14 mouse cellular contexts compared by ENCODE assay signal in the genomic region with DNA sequence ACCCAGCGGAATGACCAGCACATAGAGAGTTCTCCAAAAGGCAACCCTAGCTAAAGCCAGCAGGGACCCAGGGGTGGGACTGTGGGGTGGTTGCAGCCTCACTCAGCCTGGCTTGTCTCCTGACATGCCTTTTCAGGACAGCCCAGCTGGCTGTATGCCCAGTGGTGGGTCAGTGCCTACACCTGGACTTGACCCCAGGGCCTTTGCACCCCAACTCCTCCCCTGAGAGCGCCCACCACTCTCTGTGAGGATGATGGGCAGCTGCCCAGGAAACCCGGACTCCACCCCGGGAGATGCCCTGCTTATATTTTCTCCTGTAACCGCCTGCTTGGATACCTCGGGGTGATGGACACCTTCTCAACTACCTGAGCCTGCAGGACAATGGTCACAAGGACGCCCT. TPM values are rescaled to one million over a fixed set of nuclear protein-coding genes. Genes with fewer than 3 reads are reported as not detected.
DNase-seq lines count a peak whose midpoint lies in the region; ATAC-seq lines count a peak whose summit lies in the region.
"Had no signal": no experiment of that assay in that cellular context is flagged by ENCODE, and none has a peak within 500 bp of the region (broad histone marks: within the 10 kb centered on the region; RNA-seq: fewer than 3 reads in every experiment).

No protein-coding gene starts in this region.

- H3K27ac ChIP-seq in forebrain, embryonic 15.5 days (replicated peaks) = no peak overlapping the region
- no peak overlapping the region for H3K27ac ChIP-seq in midbrain, embryonic 10.5 days (replicated peaks)

- H3K4me2 ChIP-seq in forebrain, embryonic 15.5 days (replicated peaks) = peak overlapping the region; percentile 85

- H3K9ac ChIP-seq in forebrain, embryonic 15.5 days (replicated peaks) = peak overlapping the region; percentile 63

- peak overlapping the region; percentile 56 for H3K4me3 ChIP-seq in forebrain, embryonic 15.5 days
- H3K4me3 ChIP-seq in midbrain, embryonic 10.5 days = peak overlapping the region; percentile 62

- ATAC-seq in forebrain, embryonic 15.5 days (replicated peaks) = 0 out of 2 replicates have a peak, but pooled peaks have one; percentile 5
- ATAC-seq: Patski had no signal

- H3K4me1 ChIP-seq in forebrain, embryonic 15.5 days = peaks cover 30% of the 10 kb centered on the region
- H3K4me1 ChIP-seq in midbrain, embryonic 10.5 days = peaks cover 22% of the 10 kb centered on the region

- H3K36me3 ChIP-seq in forebrain, embryonic 15.5 days = no peaks in the 10 kb centered on the region
- no peaks in the 10 kb centered on the region for H3K36me3 ChIP-seq in midbrain, embryonic 10.5 days

- 77% methylated on average over 7 of the region's 7 CpGs for WGBS in forebrain, embryonic 15.5 days
- WGBS in midbrain, embryonic 10.5 days = 77% methylated on average over 7 of the region's 7 CpGs

- H3K9me3 ChIP-seq in forebrain, embryonic 15.5 days = no peaks in the 10 kb centered on the region
- no peaks in the 10 kb centered on the region for H3K9me3 ChIP-seq in midbrain, embryonic 10.5 days (replicated peaks)

- peak; percentile 34 to 55 for DNase-seq in cerebellum, adult 18-20 months
- DNase-seq in cerebellum, postnatal 4 days (ENCODE audit: low spot score in 2 of 2) = no peak
- peak; percentile 65 for DNase-seq in cerebellum, adult 9-11 months
- no peak for DNase-seq in midbrain, embryonic 10.5 days (ENCODE audit: low spot score)
- no peak for DNase-seq in gastrocnemius, postnatal 4 days (ENCODE audit: low spot score in 2 of 2)
- DNase-seq in kidney, adult 11 months = no peak
- DNase-seq in kidney, postnatal 25 days = no peak
- DNase-seq: heart, postnatal 10 days had no signal

- peaks cover 5% of the 10 kb centered on the region; the same call in 1 of the 2 replicates for H3K27me3 ChIP-seq in forebrain, embryonic 15.5 days
- H3K27me3 ChIP-seq in midbrain, embryonic 10.5 days (ENCODE audit: low read depth, poor library complexity, severe bottlenecking) = peaks cover 52% of the 10 kb centered on the region

RNA-seq across cellular contexts. Expression of a gene that starts 0.9 kb away (rescaled TPM):
- polyA plus RNA-seq in forebrain, embryonic 15.5 days (2015; fragmentation: Nextera tagmentation; extraction: Ambion mirVana) = 76.7 and 76.8 TPM in 2 replicates
- polyA plus RNA-seq in midbrain, embryonic 10.5 days (2016; fragmentation: Nextera tagmentation; extraction: Ambion mirVana) = 11.2 and 14.3 TPM in 2 replicates
- not detected for total RNA-seq in gastrocnemius, postnatal 4 days (2021)
- total RNA-seq: heart, postnatal 10 days; neutrophil, adult 5-6 weeks had no signal

RNA-seq across cellular contexts. Expression of a gene that starts 18.3 kb away (rescaled TPM):
- not detected in 2 replicates for polyA plus RNA-seq in forebrain, embryonic 15.5 days (2015; fragmentation: Nextera tagmentation; extraction: Ambion mirVana)
- polyA plus RNA-seq in midbrain, embryonic 10.5 days (2016; fragmentation: Nextera tagmentation; extraction: Ambion mirVana) = not detected in 2 replicates
- total RNA-seq in gastrocnemius, postnatal 4 days (2021) = not detected
- total RNA-seq: heart, postnatal 10 days; layer of hippocampus, adult 8-10 months; neutrophil, adult 5-6 weeks had no signal
- polyA plus RNA-seq: Patski; spleen, adult 2 months had no signal

RNA-seq across cellular contexts. Expression of a gene that starts 39.4 kb away (rescaled TPM):
- 3.7 and 4.3 TPM in 2 replicates for polyA plus RNA-seq in forebrain, embryonic 15.5 days (2015; fragmentation: Nextera tagmentation; extraction: Ambion mirVana)
- polyA plus RNA-seq in midbrain, embryonic 10.5 days (2016; fragmentation: Nextera tagmentation; extraction: Ambion mirVana) = 0.24 and 0.26 TPM in 2 replicates
- 1 to 10 TPM; 5.0 to 8.1 TPM for total RNA-seq in gastrocnemius, postnatal 4 days (2021)
- total RNA-seq: heart, postnatal 10 days; neutrophil, adult 5-6 weeks had no signal
- polyA plus RNA-seq: liver, embryonic 16.5 days; Patski; spleen, adult 2 months had no signal

Comparison
In these comparisons a context has a peak if more than half of its experiments do, and no peak if none do; other contexts are left out.
1. DNase-seq: peak in cerebellum, adult 18-20 months (2 of 2) and cerebellum, adult 9-11 months (single experiment); none in cerebellum, postnatal 4 days (0 of 2), midbrain, embryonic 10.5 days (single experiment), gastrocnemius, postnatal 4 days (0 of 2), kidney, adult 11 months (single experiment) and kidney, postnatal 25 days (0 of 2).